Mouse (Mus musculus) natural killer cell, adult 2 months (primary cell): ENCODE measurements around the gene Prr29.
"Not testable (repeated sequence)": the region's sequence is repeated elsewhere in the genome, so short reads cannot be mapped to it uniquely, and the experiment has no call there.

Experiments
- DNase-seq, 2 experiments: peaks; one replicate each; pipeline ENCODE4 v3.0.0; 2022; ENCODE audit warnings: low spot score in 2 of 2

Prr29 gene

DNA sequence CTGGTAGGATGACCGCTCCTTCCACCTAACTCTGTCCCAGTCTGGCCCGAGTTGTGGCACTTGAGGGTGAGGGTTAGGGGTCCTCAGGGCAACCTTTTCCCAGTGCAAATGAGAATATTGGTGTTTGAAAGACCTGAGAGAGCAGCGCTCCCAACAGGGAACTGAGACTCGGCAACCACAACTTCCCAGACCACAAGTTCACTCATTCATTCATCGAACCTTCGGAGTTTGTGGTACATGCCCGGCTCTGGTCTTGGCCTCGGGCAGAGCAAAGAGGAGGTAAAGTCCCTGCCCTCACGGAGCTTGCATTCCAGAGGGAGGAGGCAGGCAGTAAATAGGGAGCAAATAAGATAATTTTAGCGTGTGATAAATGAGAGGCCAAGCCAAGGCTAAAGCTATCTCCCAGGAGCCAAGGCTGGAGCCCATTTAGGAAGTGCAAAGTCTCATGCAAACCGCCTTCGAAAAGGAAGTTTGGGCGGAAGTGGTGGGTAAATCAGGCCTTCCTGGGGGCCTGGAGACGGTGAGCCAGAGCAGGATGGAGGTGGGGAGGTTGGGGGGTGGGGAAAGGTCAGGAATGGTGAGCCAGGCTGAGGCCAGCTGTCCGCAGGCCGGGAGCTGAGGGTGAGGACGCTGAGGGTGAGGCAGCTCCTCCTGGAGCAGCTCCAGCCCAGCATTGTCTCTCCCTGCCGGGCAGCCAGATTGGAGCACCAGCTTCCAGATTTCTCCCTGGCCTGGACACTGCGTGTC, 9.7 kb upstream of the Prr29 start:
- DNase-seq = no peak

- DNase-seq = peak in 1 of 2 experiments; percentile 31
Observed at GRCm38 (mm10) chr11:106359350-106359749, 5.9 kb upstream of the Prr29 start.

DNA sequence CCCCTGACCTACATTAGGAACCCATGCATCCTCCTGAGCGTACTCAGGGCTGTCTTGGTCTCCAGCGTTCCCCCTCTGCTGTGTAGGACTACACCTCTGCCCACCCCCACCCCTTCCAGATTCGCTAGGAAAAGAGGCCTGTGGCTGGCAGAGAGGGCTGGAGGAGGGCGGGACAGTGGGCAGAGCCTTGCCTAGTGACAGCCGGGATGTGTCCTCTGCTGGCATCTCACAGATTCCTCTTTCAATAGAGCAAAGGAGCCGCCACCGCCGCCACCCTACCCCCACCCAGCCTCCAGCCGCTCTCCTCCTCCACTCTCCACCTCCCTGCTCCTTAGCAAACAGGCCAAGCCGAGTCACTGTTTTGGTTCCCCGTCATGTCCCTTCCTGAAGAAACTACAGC, 560 bp upstream of the Prr29 start:
- DNase-seq = no peak

GRCm38 (mm10) chr11:106366316-106366715, 1.0 kb downstream of the Prr29 start:
- DNase-seq = peak; percentile 50 to 72

- no peak for DNase-seq
Observed at GRCm38 (mm10) chr11:106373998-106374397, 8.7 kb downstream of the Prr29 start.

- no peak for DNase-seq
Observed at GRCm38 (mm10) chr11:106374559-106374958, 9.3 kb downstream of the Prr29 start.

DNA sequence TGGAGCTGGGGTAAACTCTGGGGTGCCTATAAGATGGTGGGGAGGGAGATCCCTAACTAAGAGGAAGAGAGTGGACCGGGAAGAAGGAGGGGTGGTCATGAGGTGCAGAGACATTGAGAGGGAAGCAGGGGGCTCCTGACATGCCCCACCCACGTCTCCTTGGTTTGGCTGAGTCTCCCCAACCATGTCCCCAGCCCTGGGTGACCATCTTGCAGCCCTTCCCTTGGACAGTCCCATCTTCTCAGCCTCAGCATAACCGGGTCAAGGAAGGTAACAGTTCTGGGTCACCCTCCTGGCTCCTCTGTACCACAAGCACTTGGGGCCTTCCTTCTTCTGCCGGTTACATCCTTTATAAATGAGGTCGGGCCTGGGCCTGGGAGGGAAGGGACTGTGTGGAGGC, 9.7 kb downstream of the Prr29 start:
- DNase-seq = no peak

DNA sequence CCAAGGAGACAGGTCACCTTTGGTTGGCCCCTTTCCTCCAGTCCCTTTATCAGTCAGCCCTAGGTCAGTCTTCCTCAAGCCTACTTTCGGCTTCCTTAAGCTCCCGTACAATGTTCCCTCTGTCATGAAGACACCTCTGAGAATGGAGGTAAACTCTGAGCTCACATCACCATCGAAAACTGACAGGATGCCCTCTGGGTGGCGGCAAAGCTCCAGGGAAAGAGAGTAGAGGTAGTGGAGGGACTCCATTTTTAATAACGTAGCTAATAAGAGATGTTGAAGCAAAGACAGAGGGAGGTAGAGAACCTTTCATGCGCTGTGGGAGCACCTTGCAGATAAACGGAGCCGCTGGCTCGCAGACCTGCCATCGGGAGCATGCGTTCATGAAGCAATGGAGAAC, 15.7 kb downstream of the Prr29 start:
- no peak for DNase-seq

DNA sequence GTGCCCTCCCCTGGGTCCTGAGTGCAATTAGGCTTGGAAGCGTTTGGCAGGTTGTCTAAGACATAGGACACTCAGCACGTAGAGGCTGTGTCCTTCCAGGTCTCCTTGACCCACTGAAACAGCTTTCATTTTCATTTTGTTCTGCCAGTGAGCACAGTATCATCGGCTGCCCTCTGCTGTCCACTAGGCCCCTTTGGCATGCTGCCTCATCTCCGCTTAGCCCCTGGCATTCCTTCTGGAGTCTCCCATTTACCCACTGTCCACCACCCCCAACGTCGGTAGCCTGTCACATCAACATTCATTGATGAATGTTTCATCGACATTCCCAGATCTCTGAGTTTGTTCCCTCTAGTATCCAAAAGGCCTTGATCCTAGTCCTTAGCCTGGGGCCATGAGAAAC, 16.6 kb downstream of the Prr29 start:
- no peak for DNase-seq

DNA sequence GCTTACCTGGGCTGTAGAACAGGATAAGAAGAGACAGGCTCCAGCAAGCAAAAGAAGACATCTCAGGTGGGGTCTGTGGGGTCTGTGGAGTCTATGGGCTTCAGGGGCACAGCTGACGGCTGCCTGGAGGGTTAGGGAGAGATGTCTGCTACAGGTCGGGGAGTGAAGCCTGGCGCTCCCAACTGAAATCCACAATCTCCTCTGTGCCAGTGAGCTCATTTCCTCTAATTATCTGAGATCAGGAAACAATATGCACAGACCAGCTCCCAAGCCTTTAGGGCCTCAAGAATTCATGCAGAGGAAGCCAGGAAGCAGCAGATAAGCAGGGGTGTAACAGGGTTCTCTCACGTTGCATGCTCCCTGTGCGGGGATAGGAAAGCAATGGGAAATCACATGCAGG, 17.2 kb downstream of the Prr29 start:
- no peak for DNase-seq

GRCm38 (mm10) chr11:106383051-106383790, 17.9 kb downstream of the Prr29 start:
- no peak for DNase-seq

GRCm38 (mm10) chr11:106386409-106386808, 21.1 kb downstream of the Prr29 start:
- DNase-seq = no peak

DNA sequence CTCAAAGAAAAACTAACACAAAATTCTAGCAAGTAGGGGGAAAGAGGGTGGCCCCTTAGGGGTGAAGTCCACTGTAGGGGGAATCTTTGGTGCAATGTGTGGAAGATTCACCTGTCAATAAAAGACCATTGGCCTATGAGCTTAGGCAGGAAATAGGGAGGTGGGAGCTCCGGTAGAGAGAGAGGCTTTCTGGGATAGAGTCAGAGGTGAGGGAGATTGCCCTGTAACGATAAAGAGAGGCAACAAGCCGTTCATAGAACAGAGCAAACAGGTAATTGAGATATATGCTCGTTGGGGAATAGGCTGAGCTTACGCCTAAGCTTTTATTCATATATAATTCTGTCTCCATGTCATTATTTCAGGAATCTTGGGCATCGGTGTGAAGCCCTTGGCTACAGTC, 21.7 kb downstream of the Prr29 start:
- DNase-seq = peak; percentile 30 to 34

DNA sequence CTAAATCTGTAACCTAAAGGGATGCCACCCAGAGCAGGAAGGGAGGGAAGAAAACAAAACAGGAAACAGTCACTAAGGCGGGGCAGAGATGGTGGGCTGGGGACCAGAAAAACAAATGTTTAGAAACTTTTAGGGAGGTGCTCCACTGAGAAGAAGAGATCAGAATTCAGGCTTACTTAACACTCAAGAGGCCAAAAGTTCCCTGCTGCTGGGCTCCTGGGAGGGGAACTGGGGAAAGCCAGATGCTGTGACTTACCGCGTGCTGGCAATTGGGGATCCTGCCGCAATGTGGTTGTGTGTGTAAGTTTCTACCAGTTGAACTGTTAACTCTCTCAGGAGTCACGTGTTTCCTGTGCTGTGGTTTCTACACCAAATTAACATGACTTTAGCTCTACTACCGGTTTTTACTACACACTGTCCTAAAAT, 22.5 kb downstream of the Prr29 start, which contains the start of gene Icam2:
Icam2 (minus strand) TSS at position 285 of the 426 bp plus-strand sequence.
- DNase-seq = peak; percentile 78 to 81

DNA sequence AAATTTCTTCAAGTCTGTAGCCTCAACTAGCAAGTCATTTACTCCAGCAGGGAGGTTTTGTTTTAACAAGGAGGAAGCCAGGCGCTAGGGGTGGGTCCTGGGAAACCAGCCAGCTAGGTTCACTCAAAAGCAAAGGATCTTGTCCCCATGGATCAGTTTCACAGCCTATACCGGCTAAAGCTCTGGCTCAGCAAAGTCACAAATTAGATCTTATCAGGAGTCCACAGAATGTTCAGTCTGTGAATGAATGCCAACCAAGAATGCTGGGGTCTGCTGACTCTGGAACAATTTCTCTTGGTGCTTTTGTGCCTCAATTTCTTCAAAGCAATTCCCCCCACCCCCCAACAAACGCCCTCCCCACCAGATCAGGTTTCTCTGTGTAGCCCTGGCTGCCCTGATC, 24.3 kb downstream of the Prr29 start:
- DNase-seq = no peak

DNA sequence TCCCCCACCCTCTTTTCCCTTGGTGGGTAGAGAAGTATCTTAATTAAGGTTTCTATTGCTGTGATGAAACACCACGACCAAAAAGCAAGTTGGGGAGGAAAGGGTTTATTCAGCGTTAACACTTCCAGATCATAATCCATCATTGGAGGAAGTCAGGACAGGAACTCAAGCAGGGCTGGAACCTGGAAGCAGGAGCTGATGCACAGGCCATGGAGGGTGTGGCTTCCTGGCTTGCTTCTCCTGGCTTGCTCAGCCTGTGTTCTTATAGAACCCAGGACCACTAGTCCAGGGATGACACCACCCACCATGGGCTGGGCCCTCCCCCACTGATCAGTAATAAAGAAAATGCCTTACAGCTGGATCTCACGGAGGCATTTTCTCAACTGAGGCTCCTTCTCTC, 25.5 kb downstream of the Prr29 start:
- DNase-seq = no peak

GRCm38 (mm10) chr11:106391546-106392188, 26.4 kb downstream of the Prr29 start:
- peak; percentile 72 to 80 for DNase-seq

GRCm38 (mm10) chr11:106392597-106393330, 27.5 kb downstream of the Prr29 start:
- DNase-seq = no peak

- no peak for DNase-seq
Observed at GRCm38 (mm10) chr11:106393331-106393616, 28.0 kb downstream of the Prr29 start.

DNA sequence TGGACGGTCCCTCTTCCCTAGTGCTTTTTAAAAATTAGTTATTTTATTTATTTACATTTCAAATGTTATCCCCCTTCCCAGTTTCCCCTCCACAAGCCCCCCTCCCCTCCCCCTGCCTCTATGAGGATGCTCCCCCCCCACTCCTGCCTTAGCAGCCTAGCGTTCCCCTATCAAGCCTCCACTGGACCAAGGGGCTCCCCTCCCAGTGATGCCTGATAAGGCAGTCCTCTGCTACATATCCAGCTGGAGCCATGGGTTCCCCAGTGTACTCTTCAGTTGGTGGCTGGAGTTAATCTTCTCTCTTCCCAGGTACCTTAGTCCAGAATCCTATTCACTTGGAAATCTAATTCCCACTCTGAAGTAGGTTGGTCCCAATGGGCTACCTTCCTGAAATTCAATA, 28.8 kb downstream of the Prr29 start:
- DNase-seq = not testable (repeated sequence)

DNA sequence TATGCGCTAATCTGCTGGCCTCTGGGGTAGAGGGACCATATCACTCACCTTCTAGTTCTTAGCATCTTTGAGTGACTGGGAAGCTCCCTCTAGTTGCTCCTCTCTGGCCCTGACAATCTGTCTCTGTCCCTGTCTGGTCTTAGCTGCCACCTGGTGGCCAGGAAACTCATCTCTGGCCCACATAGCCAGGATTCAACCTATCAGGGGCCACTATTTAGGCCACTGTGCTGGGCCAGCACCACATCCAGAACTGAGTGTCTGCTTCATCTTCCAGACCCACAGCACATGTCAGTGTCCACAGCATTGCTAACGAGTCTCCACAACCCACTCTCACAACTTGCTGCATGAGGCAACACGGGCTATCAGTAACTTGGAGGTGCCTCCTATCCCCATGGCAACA, 32.4 kb downstream of the Prr29 start:
- DNase-seq = peak in 1 of 2 experiments; percentile 14

- no peak for DNase-seq
Observed at GRCm38 (mm10) chr11:106398481-106398880, 33.2 kb downstream of the Prr29 start.
